Mouse (Mus musculus): ENCODE measurements at regions not wholly inside any gene's neighbourhood (a gene's known extent, or its start where the extent isn't known, plus 50 kb on each side); places are given as distances from the start of the nearest gene placed in this dataset.
"Not testable (repeated sequence)": the region's sequence is repeated elsewhere in the genome, so short reads cannot be mapped to it uniquely, and the experiment has no call there.

DNA sequence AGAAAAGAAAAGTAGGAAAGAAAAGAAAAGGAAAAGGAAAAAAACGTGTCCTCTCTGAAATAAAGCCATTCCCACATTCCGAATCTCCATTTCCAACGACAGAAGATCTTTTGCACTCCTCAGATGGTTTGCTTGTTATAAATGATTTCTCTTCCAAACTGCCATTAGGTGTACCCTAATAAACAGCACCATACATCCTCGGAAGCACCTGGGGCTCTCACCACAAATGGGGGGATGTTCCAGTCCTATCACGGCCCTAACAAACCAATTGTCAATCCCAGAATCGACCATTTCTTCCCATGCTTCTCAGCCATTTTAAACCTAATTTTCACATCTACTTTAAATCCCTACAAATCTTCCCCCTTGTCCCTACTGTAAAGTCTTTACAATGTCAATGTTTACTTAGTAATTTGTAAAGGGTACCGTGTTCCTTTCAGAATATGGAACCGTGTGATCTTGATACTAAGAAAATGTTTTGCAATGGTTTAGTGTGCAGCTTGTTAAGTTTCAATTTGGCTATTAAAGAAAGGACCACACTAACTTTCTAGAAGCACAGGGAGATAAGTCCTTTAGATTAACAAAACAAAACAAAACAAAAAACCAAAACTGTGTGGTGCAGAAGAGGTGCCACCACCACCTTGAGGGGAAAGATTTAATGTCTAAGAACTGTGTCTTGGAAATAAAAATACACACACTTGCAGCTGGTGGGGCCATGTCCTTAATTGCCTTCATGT lies 66.6 kb upstream of the Chd2 start:
- DNase-seq (ENCODE audit: low spot score): no peak

DNA sequence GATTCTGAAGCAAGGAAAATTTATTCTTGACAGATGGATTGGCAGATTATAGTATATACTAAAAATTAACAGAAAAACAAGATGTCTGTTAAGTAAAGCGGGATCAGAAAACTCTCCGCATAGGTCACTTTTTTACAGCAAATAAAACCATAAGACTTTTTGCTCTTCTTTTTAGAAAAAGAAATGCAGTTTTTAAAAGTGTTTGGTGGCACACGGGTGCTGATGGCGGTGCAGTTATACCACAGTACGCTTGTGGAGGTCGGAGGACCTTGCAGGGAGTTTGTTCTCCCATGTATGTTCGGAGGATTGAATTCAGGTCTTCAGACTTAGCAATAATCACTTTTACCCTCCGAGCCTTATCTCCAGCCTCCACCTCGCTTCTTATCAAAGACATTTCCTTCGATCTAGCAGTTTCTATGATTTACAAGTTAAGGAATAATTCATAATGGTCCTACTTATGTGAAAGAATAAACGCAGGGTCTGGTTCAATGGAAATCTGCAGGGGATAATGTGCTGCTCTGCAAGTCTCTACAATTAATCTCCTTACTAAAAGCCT lies 65.9 kb upstream of the Chd2 start:
- no peak for DNase-seq (ENCODE audit: low spot score)

DNA sequence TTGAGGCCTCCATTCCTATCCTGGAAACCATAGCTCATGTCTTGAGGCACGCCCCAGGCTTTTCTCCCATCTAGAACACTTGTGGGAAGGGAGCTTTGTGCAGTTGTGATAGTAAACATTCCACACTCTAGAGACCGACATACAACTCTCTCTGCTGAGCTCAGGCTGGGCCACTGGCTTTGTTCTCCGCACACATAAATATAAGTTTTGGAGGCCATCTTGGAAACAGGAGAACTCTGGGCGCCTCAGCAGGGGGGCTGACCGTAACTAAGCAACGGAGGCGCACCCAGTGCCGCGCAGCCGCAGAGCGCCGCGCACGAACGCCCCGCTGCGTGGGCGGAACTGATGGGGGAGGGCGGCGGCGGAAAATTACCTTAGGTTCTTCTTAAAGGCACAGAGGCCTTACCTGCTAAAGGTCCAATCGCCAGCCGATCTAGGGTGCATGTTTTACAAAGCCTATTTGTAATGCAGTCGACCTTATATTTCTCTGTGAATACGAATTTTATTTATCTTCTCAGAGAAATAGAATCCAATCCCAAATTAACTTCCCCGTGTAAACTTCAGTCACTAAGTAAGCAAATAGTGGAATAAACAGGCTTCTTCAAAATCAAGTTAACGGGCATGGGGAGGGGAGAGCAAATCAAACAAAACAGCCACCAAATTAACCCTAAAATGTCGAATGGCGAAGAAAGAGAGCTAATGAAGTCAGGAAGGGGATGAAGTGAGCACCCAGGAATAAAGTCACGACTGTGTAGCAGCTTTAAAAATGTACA lies 65.2 kb upstream of the Chd2 start:
- peak; percentile 83 for DNase-seq (ENCODE audit: low spot score)

DNA sequence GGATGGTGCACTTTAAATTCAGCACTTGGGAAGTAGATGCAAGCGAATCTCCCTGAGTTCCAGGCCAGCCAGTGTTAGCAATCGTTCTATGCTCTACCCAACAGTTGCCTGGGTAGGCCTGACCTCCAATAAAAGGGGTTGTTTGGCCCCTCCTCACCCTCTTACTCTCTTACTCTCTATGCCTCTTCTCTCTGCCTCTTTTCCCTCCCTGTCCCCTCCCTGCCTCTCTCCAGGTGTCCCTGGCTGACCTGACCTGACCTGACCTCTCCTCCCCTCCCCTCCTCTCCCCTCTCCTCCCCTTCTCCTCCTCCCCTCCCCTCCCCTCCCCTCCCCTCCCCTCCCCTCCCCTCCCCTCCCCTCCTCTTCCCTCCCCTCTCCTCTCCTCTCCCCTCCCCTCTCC lies 63.0 kb upstream of the Chd2 start:
- DNase-seq (ENCODE audit: low spot score): no peak

DNA sequence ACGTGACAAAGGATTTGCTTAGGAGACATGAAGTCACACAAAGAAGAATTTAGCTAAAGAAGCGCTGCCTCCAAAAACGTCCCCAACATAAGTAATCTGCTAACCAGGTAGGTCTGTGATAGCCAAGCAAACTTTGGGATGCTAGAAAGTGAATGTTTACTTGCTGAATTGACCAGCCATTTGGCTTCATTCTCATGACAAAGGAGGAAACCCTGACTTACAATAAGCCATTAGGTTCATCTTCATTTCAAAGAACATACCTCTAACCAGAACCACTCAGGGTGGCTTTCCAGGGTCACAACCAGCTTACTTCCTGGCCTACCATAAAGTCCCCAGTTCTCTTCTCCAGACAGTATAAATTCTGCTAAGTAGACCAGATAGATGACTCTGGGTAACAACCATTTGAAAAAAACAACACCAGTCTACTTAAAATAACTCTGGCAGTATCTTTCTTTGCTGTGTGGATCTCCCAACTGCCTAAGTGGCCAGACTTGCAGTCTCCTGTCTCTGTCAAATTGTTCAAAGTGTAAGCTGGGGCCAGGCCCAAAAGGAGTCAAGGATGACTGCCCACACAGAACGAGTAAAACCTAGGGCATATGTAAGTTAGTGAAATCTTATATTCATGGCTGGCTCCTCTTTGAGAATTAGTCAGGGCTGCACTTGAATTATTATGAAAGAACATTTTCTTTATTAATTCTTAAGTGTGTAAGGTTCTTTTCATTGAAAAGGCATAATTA lies 61.4 kb upstream of the Chd2 start:
- no peak for DNase-seq (ENCODE audit: low spot score)

DNA sequence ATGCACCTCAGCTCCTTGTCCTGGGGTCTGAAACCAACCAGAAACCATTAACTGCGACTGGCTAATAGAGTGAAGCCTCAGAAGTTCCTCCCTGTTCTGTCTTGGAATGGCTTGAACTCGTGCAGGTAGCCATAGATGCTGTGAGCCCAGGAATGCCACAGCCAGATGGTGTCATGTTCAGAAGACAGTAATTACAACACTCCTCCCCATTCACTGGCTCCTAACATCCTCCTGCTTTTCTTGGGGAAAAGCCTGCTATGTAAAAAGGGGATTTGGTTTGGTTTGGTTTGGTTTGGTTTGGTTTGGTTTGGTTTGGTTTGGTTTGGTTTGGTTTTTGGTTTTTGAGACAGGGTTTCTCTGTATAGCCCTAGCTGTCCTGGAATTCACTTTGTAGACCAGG lies 59.7 kb upstream of the Chd2 start:
- DNase-seq (ENCODE audit: low spot score): no peak

DNA sequence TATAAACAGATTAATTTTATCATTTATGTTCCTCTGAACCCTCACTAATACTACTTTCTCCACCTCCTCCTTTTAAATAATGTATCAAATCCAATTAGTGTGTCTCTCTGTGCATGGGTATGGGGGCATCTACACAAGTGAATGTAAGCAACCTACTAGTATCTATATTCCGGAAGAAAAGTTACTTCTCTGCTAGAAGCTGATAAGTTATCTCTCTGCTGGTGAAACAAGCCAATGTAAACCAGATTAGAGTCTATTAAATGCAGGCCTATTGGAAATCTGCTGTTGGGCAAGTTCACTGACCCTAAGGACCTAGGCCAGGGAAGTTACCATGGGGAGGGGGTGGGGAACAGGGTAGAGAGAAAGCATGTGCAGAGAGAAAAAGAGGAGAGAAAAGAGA lies 59.1 kb upstream of the Chd2 start:
- DNase-seq (ENCODE audit: low spot score): no peak

DNA sequence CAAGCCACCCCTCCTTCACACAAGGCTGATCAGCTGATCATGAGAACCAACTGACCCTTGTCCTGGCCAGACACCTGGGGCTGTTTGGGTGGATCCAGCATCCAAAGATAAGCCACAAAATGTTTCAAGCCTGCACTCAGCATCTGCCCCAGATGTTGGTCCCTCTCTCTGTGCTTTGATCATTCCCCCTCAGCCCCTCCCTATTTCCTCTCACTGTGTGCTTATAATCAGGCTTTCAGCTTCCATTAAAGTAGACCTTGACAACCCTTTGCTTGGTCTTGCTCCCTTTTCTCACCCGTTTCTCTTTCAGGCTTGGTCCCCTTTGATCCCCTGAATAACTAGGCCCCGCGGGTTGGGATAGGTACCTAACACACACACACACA lies 58.4 kb upstream of the Chd2 start:
- DNase-seq (ENCODE audit: low spot score): not testable (repeated sequence)

DNA sequence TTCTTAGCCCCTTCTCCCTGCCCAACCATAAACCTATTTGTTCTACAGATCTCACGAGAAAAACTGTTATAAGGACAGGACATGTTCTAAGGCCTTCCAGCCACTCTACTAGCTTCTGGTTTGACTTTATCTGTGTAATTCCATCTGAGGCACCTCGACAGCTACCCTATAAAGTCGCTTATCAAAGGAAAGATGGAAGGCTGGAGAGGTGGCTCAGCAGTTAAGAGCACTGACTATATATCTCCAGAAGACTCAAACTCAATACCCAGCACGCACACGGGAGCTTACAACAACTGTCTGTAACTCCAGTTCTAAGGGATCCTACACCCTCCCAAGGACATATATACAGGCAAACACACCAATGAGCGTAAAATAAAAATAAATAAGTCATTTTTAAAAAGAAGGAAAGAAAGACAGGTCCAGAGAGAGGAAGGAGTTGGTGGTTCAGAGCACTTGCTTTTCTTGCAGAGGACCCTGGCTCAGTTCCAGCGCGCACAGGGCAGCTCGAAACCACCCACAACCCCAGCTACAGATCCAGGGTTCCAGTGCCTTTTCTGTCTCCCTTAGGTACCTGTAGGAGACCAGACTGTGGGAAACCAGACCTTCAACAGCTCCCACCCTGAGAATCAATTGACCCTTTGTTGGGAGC lies 57.8 kb upstream of the Chd2 start:
- no peak for DNase-seq (ENCODE audit: low spot score)

DNA sequence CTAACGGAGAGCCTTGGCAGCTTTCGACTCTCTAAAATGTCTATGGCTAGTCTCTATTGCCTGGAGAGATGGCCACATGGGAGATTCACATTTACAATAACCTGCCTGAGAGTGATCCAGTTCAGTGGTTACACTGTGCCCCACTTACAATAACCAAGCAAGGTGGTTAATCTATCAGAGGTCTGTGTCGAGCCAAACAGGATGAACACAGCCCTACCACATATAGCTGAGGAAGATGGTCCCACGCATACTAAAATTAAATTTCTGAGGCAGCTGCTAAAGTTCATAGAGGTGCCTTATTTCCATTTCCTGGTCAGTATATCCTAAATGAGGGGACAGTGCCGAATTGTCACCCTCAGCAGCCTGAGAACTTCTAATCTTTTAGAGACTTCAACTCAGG lies 56.3 kb upstream of the Chd2 start:
- DNase-seq (ENCODE audit: low spot score): no peak

DNA sequence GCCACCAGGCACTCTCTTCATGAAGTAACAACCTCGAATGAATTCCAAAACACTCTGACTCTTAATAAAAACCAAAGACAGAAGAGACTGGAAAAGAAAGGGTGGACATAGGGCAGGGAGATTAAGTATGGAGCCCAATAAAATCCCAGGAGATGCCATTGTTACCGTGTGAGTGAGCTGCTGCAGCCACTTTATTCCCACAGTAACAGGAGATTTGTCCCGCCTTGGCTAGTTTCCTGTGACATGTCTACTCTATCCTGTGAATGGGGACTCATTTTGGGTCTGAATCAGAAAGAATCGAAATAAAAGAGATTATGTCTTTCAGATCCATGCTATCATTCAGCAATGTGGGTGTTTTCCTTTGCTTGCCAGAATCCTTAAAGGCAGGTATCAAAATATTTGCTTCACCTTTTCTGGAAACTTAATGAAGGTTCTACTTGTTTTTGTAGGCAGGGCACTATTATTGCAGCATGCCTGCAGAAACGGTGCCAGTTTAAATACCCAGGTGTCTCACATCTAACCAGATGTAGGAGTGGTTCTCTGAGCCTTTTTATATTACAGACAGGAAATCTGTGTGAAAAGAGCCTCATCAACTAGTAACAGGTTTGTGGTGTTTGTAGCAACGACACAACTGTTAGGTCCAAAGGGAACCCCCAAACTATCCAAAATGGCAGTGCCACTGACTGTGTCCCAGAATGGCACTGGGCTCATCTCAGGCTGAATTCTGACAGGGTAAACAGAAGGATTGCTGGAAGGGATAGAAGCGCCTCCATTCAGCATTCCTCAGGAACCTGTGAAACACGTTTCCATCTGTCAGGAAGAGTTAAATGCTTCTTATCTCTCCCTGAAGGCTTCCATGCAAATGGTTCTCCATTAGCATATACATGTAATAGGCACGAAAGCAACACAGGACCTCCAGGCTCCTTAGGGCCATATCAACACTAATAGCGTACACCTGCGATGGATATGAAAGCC lies 55.5 kb upstream of the Chd2 start:
- no peak for DNase-seq (ENCODE audit: low spot score)

DNA sequence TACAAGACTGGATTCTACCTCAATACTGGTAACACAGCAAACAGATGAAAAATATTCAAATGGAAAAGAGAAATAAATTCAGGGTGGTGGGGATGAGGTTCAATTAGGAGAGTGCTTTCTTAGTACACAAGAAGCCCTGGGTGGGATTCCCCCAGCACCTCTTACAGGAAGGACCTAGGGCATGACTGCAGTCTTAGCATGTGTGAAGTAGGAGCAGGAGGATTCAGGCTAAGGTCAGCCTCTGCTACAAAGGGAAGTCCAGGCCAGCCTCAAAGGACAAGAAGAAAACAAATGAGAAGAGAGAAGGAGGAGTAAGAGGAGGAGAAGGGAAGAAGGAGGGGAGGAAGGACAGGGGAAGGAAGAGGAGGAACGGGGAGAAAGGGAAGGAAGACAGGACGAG lies 54.8 kb upstream of the Chd2 start:
- no peak for DNase-seq (ENCODE audit: low spot score)

DNA sequence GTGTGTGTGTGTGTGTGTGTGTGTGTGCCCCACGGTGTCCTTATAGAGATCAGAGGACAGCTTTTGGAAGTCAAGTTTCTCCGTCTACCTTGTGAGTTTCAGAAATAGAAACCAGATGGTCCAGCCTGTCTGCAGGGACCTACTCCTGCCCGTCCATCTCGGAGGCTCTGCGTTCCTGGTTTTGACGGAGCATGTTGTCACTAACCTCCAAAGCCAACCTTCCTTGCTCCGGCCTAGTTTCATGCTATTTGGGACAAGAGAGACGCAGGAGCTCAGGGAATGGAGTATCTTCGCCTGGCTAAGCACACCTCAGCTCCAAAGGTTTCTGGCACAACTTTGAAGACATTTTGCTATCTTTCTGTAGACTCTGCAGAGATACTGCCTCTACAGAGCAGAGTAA lies 54.2 kb upstream of the Chd2 start:
- DNase-seq (ENCODE audit: low spot score): no peak

DNA sequence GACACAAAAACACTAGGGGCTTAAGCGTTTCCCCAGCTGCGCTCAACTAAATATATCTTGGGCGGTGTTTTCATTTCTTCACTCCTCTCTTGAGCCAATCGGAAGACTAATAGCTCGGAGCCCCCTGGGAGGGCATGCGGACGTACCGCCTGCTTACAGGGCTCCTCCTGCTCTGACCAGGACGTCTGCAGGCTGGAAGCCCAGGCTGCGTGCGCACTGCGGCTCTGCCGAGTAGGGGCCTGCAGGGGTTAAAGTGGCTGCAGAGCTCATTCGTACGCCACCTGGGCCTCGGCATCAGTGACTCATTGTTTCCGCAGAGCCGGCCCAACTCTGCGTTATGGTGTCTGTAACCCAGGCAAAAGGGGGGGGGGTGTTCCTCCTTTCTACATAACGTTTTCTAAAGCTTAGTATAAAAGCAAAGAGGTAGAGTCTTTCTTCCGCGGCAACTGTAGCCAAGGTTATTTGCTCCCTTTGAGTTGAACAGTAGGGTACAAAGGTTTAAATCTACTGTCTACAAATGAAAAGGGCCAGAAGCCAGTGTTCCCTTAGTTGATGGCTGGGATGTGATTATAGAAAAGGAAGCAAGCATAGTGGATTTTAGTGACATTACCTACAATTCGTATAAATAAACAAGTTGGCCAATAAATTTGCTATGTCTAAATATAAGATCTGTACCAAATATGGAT lies 53.7 kb upstream of the Chd2 start:
- DNase-seq (ENCODE audit: low spot score): peak; percentile 63

DNA sequence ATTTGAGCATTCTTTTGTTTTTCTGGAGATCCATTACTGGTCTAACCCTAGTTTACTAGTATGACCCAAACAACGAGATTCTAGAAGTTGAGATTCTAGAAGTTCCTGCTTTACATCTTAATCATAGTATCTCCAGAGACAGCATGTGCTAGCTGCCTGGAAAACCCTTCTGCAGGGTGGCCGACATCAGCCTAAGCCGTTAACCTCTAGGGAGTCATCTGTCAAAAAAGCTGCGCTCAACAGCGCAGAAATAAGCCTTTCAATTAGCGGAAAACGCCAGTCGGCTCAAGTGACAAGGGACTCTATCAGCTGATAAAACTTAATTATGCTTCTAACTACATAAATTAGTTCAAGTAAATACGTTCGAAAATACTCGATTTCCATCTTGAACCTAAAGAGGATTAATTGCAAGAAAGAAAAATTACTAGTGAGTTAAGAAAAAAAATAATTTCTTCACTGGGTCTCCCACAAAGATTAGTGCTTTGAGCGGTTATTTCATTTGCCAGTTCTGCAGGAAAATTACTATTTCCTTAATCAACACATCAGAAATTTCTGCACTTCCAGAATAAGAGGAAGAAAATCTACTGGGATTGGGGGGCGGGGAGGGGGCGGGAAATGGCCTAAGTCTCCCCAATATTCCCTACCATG lies 53.0 kb upstream of the Chd2 start:
- no peak for DNase-seq (ENCODE audit: low spot score)

DNA sequence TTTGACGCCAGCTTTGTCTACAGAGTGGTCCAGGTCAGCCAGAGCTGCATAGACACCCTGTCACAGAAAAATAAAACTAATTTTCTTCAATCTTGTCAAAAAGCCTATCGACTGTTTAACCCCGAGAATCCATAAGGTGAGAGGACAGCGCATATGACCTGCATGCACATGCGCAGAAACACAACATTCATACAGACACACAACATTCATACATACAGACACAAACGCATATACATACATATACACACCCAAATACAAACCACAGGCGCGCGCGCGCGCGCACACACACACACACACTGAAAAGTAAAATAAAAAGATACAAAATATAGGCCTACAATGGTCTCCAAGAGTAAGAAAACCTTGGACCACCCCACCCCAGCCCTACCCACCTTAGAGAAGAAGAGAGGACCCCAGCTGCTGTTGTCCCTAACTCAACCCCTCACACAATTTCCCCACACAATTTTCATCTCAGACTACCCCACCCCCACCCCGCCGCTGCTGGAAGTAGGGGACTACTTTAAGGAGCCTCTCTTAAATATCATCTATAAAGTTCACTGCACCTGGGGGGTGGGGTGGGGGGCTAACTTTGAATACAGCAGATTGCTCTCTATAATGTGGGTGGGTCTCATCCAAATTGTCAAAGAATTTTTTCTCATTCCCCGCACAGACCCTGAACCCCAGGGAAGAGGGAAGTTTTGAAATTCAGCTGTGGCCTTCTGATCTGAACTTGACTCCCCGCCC lies 52.2 kb upstream of the Chd2 start:
- DNase-seq (ENCODE audit: low spot score): no peak

DNA sequence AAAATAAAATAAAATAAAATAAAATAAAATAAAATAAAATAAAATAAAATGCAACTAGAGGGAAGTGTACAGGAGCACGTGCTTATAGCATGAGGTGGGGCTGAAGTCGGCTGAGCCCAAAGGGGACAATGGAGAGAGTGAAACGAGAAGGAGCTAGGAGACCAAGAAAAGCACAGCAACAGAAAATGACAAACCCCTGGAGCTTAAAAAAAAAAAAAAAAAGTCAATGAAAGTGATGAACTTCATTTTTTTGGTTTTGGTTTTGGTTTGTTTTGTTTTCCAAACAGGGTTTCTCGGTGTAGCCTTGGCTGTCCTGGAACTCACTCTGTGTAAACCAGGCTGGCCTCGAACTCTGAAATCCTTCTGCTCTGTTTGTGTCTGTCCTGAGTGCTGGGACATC lies 51.2 kb upstream of the Chd2 start:
- DNase-seq (ENCODE audit: low spot score): no peak
